Mouse (Mus musculus): ENCODE results near the gene Gas2l2.

Gene Gas2l2

DNA sequence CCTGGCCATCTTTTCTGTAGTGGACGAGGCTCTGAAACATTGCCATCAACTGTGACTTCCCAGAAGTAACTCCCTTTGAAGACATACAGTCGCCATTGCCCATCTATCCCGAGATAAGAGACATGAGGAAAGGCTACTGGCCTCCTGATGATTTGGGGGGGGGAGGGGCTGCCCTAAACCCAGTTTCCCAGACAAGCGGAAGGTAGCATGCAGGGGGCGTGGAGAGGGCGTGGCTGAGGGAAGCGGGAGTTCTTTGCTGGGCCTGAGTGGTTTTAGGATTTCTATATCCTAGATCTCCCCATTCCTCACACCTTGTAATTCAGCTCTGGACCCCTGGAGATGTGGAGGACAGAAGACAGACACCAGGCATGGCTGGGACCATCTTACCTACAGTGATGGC is 14.6 kb upstream of the Gas2l2 start:
- no peak for DNase-seq (ENCODE audit: low spot score in 2 of 2)

DNA sequence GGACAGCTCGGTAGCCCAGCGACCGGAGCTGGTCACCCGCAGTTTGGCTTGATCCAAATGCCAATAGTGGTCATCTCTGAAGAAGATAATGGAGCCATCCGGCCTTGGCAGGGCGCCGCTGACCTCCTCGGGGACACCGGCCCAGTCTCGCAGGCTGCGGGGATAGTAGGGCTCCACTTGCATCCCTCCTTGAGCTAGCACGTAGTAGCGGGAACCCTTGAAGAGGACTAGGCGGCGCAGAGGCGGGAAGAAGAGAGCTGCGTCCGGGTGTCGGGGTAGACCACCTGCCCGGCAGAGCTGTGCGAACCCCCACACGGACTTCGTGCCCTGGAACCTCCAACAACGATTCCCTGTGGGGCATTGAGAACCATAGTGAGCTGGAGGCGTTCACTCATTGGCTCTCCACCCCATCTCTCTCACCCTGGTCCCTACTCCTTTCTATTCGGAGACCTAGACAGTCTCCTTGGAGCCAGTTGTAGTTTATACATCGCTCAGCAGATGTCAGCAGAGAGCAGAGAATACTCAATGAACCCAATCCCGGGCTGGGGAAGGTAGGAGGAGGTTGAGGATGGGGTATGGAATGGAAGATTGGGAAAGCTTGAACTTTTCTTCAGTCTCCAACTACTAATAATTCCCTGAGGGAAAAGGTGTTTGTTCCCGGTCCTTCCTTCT is 13.5 kb upstream of the Gas2l2 start:
- peak in 1 of 2 experiments; percentile 62 for DNase-seq (ENCODE audit: low spot score in 2 of 2)

GRCm38 (mm10) chr11:83441235-83441634 is 12.0 kb upstream of the Gas2l2 start:
- DNase-seq (ENCODE audit: low spot score in 2 of 2) = no peak

GRCm38 (mm10) chr11:83440081-83441064 is 11.1 kb upstream of the Gas2l2 start:
- peak; percentile 77 to 85 for DNase-seq (ENCODE audit: low spot score in 2 of 2)

DNA sequence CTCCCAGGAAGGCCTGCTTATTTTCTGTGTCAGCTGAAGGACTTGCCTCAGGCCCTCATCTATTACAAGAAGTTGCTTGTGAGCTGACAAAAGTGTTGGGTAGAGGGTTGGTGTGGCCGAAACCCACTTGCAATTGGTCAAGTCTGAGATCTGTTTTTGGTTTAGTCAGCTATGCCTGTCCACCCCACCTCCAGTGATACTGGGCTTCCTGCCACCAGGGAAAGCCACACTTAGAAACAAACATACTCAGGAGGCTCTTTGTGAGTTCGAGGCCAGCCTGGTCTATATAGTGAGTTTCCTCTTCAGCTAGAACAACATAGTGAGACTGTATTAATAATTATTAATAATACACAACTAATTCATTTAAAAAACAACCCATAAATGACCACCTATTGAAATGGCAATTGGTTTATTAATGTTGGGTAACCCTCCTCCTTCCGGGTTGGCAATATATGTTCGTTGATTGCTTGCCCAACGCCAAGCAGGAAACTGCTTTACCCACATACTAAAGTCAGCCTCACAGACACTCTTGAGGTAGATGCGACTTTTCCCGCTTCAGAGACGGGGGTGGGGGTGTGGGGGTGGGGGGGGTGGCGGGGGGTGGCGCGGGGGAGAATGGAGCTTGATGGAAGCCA is 10.3 kb upstream of the Gas2l2 start:
- no peak for DNase-seq (ENCODE audit: low spot score in 2 of 2)

DNA sequence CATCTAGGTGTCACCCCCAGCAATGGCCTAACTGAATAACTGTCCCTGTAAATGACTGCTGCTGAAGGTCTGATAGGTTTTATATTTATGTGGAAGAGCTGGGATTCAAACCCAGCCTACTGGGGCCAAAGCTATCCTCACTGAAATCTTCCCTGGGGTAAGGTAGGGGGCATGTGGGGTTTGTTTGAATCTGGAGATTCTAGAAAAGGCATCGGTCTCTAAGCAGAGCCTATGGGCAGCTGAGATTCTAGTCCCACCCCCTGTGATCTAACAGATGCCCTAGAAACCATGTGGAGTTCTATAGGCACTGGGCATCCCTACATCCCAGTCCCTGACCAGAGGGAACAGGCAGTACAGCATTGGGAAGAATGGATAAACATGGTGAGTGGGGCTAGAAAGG is 8.1 kb upstream of the Gas2l2 start, which contains the start of gene 1700020L24Rik:
Gene 1700020L24Rik (plus strand): TSS at position 301 of the 400 bp plus-strand sequence.
- no peak for DNase-seq (ENCODE audit: low spot score in 2 of 2)

- no peak for DNase-seq (ENCODE audit: low spot score in 2 of 2)
These were observed 3.3 kb upstream of the Gas2l2 start for GRCm38 (mm10) chr11:83432533-83432932.

DNA sequence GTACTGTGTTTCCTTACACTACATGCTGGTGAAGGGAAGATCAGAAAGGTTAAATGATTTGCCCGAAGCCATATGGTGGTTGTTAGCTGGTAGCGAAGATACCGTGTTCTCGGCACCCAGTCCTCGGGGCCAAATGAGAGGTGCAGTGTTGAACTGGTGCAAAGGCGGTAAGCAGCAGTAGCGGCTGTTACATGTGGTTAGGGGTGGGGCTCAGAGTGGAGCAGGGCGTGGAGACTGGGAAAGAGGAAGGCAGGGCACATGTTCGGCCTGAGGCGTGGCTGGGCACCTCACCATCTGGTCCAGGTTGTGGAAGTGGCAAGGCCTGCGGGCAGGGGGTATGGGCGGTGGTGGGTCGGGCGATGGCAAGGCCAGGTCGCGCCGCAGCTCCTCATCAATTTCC is 2.3 kb downstream of the Gas2l2 start:
- DNase-seq (ENCODE audit: low spot score in 2 of 2) = no peak

- peak in 1 of 2 experiments; percentile 36 for DNase-seq (ENCODE audit: low spot score in 2 of 2)
These were observed 4.6 kb downstream of the Gas2l2 start for GRCm38 (mm10) chr11:83424681-83425080.

DNA sequence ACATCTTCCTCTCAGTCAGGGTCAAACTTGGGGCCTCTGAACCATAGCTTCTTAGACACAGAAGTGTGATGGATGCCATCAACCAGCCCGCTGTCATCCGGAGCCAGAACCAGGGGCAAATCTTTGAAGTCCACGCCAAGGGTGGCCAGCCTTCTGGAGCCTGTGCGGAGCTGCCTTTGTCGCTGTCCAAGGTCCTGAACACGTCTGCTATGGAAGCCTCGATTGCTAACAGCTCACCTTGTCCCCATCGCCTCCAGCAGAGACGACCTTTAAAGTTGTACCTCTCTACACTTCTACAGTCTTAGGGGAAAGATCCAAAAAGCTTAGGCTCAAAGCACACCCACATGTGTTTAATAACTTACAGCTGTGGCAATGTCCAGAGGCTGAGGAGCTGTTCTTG is 8.0 kb downstream of the Gas2l2 start:
- peak; percentile 39 to 83 for DNase-seq (ENCODE audit: low spot score in 2 of 2)

DNA sequence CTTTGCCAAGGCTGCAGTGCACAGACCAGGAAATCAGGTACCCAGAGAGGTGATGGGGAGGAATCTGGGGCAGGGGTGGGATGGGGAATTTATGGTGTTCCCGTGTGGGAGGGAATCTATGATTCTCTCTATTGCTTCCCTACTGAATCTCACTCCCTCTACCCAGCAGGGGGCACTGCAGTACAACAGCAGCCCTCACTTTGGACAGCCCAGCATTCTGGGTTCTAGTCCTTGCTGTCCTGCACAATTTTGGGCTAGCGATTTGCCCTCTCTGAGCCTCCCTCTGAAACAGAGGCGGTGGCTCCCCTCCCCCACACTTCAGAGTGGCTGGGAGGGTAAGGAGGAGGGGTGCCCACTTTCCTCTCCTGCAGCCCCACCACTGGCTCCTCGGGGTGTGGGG is 8.9 kb downstream of the Gas2l2 start:
- no peak for DNase-seq (ENCODE audit: low spot score in 2 of 2)

DNA sequence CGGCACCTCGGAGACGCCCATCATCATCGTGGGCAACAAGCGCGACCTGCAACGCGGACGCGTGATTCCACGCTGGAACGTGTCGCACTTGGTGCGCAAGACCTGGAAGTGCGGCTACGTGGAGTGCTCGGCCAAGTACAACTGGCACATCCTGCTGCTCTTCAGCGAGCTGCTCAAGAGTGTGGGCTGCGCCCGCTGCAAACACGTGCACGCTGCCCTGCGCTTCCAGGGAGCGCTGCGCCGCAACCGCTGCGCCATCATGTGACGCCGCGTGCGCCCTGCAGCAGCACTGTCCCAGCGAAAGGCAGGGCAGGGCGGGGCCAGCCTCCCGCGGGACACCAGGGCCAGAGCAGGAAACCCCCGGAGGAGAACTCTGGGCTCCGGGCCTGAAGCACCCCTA is 10.7 kb downstream of the Gas2l2 start:
- no peak for DNase-seq (ENCODE audit: low spot score in 2 of 2)

GRCm38 (mm10) chr11:83417708-83418107 is 11.5 kb downstream of the Gas2l2 start:
- DNase-seq (ENCODE audit: low spot score in 2 of 2) = no peak

GRCm38 (mm10) chr11:83417080-83417479 is 12.2 kb downstream of the Gas2l2 start:
- no peak for DNase-seq (ENCODE audit: low spot score in 2 of 2)

- no peak for DNase-seq (ENCODE audit: low spot score in 2 of 2)
These were observed 18.7 kb downstream of the Gas2l2 start for GRCm38 (mm10) chr11:83410510-83410909.

GRCm38 (mm10) chr11:83409792-83410291 is 19.4 kb downstream of the Gas2l2 start:
- no peak for DNase-seq (ENCODE audit: low spot score in 2 of 2)

- DNase-seq (ENCODE audit: low spot score in 2 of 2) = no peak
These were observed 20.0 kb downstream of the Gas2l2 start, which contains the start of gene Rasl10b for GRCm38 (mm10) chr11:83409087-83409754. Rasl10b (plus strand) TSS chr11:83409137.

DNA sequence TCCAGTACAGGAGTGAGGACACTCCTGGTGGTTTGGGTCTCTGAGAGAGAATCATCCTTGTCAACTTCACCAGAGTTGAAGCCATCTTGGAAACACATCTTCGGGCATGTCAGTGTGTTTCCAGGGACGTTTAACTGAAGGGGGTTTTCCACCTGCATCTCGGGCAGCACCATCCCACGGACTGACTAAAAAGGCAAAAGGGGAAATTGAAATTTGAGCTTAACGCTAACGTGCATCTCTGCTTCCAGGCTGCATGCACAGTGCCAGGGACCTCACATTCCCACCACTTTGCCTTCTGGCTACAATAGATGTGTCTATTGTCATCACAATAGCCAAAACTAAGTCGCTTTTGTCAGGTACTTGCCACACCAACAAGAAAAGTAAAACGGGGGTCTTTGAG is 21.0 kb downstream of the Gas2l2 start:
- DNase-seq (ENCODE audit: low spot score in 2 of 2) = no peak

- DNase-seq (ENCODE audit: low spot score in 2 of 2) = no peak
These were observed 22.9 kb downstream of the Gas2l2 start for GRCm38 (mm10) chr11:83406391-83406790.

DNA sequence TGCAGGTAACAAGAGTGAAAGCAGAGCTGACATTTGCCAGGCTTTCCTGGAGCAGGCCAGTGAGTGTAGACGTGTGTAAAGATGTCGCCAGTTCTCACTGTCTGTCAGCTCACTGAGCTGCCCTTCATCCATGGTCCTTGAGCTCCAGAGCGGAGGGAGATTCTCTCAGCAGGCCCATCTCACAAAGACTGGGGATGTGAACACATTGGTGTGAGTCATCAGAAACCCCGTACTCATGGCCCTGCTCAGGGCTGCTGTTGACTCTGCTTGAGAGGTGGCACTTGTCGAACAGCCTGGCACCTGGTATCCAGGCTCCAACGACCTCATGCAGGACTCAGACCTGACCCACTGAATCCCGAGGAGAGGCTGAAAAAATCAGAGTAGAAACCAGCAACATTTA is 25.5 kb downstream of the Gas2l2 start:
- no peak for DNase-seq (ENCODE audit: low spot score in 2 of 2)

DNA sequence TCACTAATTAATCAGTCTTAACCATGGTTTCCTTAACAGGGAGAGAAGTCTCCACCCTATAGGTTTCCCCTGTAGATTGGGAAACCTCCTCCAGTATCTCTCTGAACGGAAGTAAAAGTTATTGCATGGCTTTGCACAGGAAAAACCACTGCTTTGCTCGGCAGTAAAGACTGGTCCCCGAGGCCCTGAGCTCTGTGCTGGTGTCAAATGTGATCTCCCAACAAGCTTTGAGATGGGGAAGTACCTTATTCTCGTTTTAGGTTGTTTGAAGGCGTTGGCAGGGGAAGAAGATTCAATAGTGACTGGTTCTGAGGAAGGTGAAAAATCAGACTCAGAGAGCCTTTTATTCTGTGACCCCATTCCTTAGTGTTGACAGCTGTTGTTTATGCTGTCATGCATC is 30.5 kb downstream of the Gas2l2 start:
- DNase-seq (ENCODE audit: low spot score in 2 of 2) = no peak
